Mouse (Mus musculus) embryo, embryonic 11.5 days (tissue): Measurements from ENCODE around the gene Mier3.

Experiments used
- DNase-seq: peaks from one replicate; pipeline ENCODE4 v3.0.0-alpha.2; 2012; ENCODE audit warnings: low read depth, low spot score

Mier3 gene

GRCm38 (mm10) chr13:111680679-111681078 is at the start of gene Mier3:
TSS of gene Mier3 (plus strand) at chr13:111680979.
- no peak for DNase-seq

GRCm38 (mm10) chr13:111634163-111635160 is 46.3 kb upstream of the Mier3 start:
- no peak for DNase-seq

GRCm38 (mm10) chr13:111640319-111640718 is 40.5 kb upstream of the Mier3 start:
- no peak for DNase-seq

GRCm38 (mm10) chr13:111643636-111644035 is 37.1 kb upstream of the Mier3 start:
- no peak for DNase-seq

GRCm38 (mm10) chr13:111646204-111646603 is 34.6 kb upstream of the Mier3 start:
- DNase-seq, result no peak

GRCm38 (mm10) chr13:111647279-111647678 is 33.5 kb upstream of the Mier3 start:
- DNase-seq, result no peak

- DNase-seq, result no peak
These were observed 29.8 kb upstream of the Mier3 start for GRCm38 (mm10) chr13:111651020-111651419.

- DNase-seq, result no peak
These were observed 25.5 kb upstream of the Mier3 start for GRCm38 (mm10) chr13:111655273-111655672.

GRCm38 (mm10) chr13:111655856-111656255 is 24.9 kb upstream of the Mier3 start:
- no peak for DNase-seq

GRCm38 (mm10) chr13:111656309-111656708 is 24.5 kb upstream of the Mier3 start:
- DNase-seq, result no peak

GRCm38 (mm10) chr13:111656769-111657168 is 24.0 kb upstream of the Mier3 start:
- DNase-seq, result no peak

GRCm38 (mm10) chr13:111658501-111659280 is 22.1 kb upstream of the Mier3 start:
- no peak for DNase-seq

- no peak for DNase-seq
These were observed 21.3 kb upstream of the Mier3 start for GRCm38 (mm10) chr13:111659430-111659829.

- DNase-seq, result peak; percentile 20
These were observed 20.7 kb upstream of the Mier3 start for GRCm38 (mm10) chr13:111660072-111660471.

- DNase-seq, result no peak
These were observed 20.2 kb upstream of the Mier3 start for GRCm38 (mm10) chr13:111660556-111660955.

- no peak for DNase-seq
These were observed 12.8 kb upstream of the Mier3 start for GRCm38 (mm10) chr13:111668016-111668415.

- DNase-seq, result no peak
These were observed 3.9 kb upstream of the Mier3 start for GRCm38 (mm10) chr13:111676841-111677240.

GRCm38 (mm10) chr13:111684056-111684625 is 3.4 kb downstream of the Mier3 start:
- DNase-seq, result no peak

- DNase-seq, result peak; percentile 71
These were observed 5.1 kb downstream of the Mier3 start for GRCm38 (mm10) chr13:111685751-111686462.

- DNase-seq, result no peak
These were observed 5.9 kb downstream of the Mier3 start for GRCm38 (mm10) chr13:111686522-111687284.
